Mouse (Mus musculus) heart, adult 2 months (tissue): ENCODE results near the gene Evi2a.

Experiments
- EP300 ChIP-seq: fragments of 200-500 bp; IDR thresholded peaks from 2 replicates; pipeline ENCODE4 v1.6.1; 2011; ENCODE audit warnings: low read depth, low read length, control low read depth; ENCODE audit not compliant: insufficient read depth
- POLR2A ChIP-seq: fragments of 200-500 bp; IDR thresholded peaks from 2 replicates; pipeline ENCODE4 v1.6.1; 2011; ENCODE audit warnings: mild to moderate bottlenecking, low read depth, low read length, control low read depth; ENCODE audit not compliant: insufficient read depth

- TF ChIP-seq EP300 = no peak
- TF ChIP-seq POLR2A = no peak
Observed at GRCm38 (mm10) chr11:79577741-79578140, 47.3 kb upstream of the Evi2a start.
